Mouse (Mus musculus) kidney, embryonic 14.5 days (tissue): ENCODE data around the gene Zfp354c. TPM values are rescaled to one million over a fixed set of nuclear protein-coding genes. Genes with fewer than 3 reads are reported as not detected.

Experiments
- polyA plus RNA-seq: library from polyadenylated mRNA; unstranded; fragments of >200 nt; fragmentation: Nextera tagmentation; extraction: Ambion mirVana; gene quantifications from 2 replicates; pipeline ENCODE4 v1.2.1, GENCODE M21; 2014

The Zfp354c gene
- polyA plus RNA-seq, 1 experiment from 2014 or later, result 35.7 TPM

Other genes starting within 250 kb of the Zfp354c start
- gene Adamts2, start 225.6 kb downstream of the Zfp354c start, polyA plus RNA-seq, result 2.4 and 2.8 TPM in 2 replicates
- 0.31 and 0.76 TPM in 2 replicates for gene Zfp879, start 13.8 kb upstream of the Zfp354c start, polyA plus RNA-seq
- gene Grm6, start 23.0 kb upstream of the Zfp354c start, polyA plus RNA-seq, result not detected in 2 replicates
- 8.3 and 9.5 TPM in 2 replicates for gene Zfp454, start 59.9 kb upstream of the Zfp354c start, polyA plus RNA-seq
- gene Zfp2, start 88.4 kb upstream of the Zfp354c start, polyA plus RNA-seq, result 11.1 and 17.4 TPM in 2 replicates
- 1.2 and 1.7 TPM in 2 replicates for gene Zfp354b, start 103.9 kb upstream of the Zfp354c start, polyA plus RNA-seq
- not detected in 2 replicates for gene 4933414I15Rik, start 116.0 kb upstream of the Zfp354c start, polyA plus RNA-seq
- not detected in 2 replicates for gene Prop1, start 126.0 kb upstream of the Zfp354c start, polyA plus RNA-seq
- not detected in 2 replicates for gene Olfr1378, start 138.8 kb upstream of the Zfp354c start, polyA plus RNA-seq
- not detected in 2 replicates for gene Olfr1377, start 154.2 kb upstream of the Zfp354c start, polyA plus RNA-seq
- gene Olfr51, start 175.9 kb upstream of the Zfp354c start, polyA plus RNA-seq, result not detected in 2 replicates
- not detected in 2 replicates for gene Olfr54, start 186.5 kb upstream of the Zfp354c start, polyA plus RNA-seq
- not detected in 2 replicates for gene Olfr1375, start 220.4 kb upstream of the Zfp354c start, polyA plus RNA-seq
- 7.5 and 11.7 TPM in 2 replicates for gene Zfp354a, start 231.5 kb upstream of the Zfp354c start, polyA plus RNA-seq